Mouse (Mus musculus) c-Kit-negative CD71-positive TER-119-positive erythroid progenitor cells, embryonic 14.5 days (primary cell): ENCODE measurements around the gene Casr.

Experiments
- DNase-seq: peaks from one replicate; pipeline ENCODE4 v3.0.0-alpha.2; 2013; ENCODE audit warnings: low read depth, low spot score

Gene Casr

GRCm38 (mm10) chr16:36523095-36523494, 38.8 kb downstream of the Casr start:
- DNase-seq: no peak

- no peak for DNase-seq
Measured at GRCm38 (mm10) chr16:36516355-36516754, 45.6 kb downstream of the Casr start.

GRCm38 (mm10) chr16:36507300-36507699, 54.6 kb downstream of the Casr start:
- DNase-seq: no peak

DNA sequence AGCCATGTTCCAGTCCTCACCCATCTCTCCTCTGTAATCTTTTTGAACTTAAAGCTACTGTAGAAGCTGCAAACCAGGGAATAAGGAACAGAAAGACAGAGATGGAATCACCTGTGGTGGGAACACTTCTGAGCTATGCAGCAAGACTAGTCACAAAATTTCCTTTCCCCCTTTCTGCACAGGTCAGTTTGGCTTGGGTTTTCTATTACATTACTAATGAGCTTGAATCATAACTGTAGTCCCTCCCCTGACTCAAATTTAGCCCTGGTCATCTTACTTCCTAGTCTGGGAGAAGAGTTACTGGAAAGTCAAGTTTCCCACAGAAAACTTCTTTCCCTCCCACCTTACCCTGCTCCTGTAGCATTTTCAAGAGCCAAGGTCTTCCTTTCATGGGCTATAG, 55.1 kb downstream of the Casr start:
- DNase-seq: no peak

DNA sequence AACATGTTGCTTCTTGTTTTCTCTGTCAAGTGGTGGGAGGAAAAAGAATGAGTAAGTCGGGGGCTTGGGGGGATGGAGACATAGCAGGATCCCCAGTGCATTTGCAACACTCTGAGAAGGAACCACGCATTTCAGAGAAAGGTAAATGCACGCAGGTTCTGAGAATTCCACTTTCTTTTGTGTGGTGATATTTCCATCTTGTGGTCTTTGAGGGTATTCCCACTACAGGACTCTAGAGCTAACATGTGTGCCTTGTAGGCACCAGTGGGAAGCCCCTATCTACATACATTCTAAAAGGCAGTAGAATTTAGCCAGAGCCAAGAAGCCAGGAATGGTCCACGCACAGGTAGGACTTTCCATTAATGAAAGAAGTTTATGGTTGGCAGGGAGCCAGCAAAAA, 56.0 kb downstream of the Casr start:
- DNase-seq: no peak

DNA sequence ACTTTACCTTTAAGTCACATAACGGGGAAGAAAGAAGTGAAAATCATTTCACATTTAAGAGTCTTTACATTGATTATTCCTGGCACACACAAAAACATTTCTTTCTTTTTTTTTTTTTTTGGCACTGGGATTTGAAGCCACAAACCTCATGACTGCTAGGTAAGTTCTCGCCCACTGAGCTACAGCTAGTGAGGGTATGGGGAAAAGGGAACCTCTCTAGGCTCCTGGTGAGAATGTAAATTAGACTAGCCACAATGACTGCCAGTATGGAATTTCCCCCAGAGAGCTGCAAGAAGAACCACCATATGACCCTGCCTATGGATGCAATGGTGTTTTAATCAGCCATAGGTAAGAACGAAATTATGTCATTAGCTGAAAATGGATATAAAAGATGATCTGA, 56.8 kb downstream of the Casr start:
- DNase-seq: no peak

GRCm38 (mm10) chr16:36502286-36502685, 59.7 kb downstream of the Casr start:
- no peak for DNase-seq

DNA sequence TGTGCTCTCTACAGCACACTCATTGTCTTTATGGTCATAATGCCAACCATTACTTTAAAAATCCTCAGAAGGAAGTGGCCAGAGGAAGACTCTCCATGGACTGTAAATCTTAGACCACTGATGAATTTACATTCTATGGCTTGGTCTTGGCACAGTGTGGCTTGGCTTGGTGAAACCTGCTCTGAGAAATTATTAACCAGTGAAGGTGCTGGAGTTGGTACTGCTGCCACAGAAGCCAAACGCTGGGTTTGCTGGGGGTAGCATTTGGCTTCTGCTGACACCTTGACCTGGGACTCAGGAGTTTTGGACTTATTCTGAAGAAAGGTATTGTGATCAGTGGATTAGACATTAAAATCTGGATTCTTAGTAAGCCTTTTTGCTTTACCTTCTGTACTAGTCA, 69.5 kb downstream of the Casr start:
- no peak for DNase-seq

GRCm38 (mm10) chr16:36476866-36477265, 85.1 kb downstream of the Casr start:
- DNase-seq: no peak

DNA sequence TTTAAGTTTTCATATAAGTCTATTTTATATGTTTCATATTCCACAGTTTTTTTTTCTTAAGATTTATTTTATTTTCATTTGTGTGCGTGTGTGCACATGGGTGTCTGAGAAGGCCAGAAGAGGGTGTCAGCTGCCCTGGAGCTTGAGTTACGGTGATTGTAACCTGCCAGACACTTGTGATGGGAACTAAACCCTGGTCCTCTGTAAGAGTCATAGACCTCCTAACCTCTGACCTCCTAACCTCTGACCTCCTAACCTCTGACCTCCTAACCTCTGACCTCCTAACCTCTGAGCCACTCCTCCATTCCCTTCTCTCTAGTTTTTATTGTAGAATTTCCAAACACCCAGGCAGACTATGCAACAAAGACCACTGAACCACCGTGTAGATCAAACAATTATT, 86.4 kb downstream of the Casr start:
- no peak for DNase-seq

- DNase-seq: no peak
Measured at GRCm38 (mm10) chr16:36474849-36475248, 87.1 kb downstream of the Casr start.

- DNase-seq: no peak
Measured at GRCm38 (mm10) chr16:36473217-36474216, 88.4 kb downstream of the Casr start.

GRCm38 (mm10) chr16:36471066-36471633, 90.8 kb downstream of the Casr start:
- DNase-seq: no peak

- DNase-seq: peak; percentile 11
Measured at GRCm38 (mm10) chr16:36469955-36470478, 91.9 kb downstream of the Casr start.

GRCm38 (mm10) chr16:36469367-36469766, 92.6 kb downstream of the Casr start:
- DNase-seq: no peak

DNA sequence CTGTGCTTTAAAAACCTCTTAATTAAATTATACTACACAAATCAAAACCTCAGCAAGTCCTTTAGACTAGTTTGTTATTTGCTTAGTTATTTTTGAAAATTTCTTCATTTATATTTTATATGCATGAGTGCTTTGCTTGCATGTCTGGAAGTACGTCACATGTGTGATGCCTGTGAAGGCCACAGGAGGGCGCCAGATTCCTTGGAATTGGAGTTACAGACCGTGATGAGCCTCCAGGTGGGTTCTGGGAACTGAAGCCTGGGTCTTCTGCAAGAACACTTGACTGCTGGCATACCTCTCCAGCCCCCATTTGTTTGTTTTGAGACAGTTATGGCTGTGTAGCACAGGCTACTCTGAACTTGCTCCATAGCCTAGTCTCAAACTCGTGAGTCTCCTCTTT, 93.1 kb downstream of the Casr start:
- peak; percentile 8 for DNase-seq

DNA sequence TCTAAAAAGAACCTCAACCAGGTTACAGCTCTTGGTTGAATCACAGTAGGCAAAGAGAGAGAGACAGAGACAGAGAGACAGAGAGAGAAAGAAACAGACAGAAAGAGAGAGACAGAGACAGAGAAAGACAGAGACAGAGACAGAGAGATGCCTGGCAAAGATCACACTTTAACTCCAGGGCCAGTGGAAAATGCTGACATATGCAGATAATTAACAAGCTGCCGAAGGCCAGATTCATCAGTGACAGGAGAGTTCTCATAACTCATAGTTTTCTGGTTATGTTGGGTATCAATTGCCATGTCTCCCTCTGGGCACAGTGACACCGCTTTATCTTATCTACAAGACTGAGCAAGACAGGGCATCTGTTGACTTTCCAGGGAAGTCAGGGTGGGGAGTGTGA, 94.0 kb downstream of the Casr start:
- DNase-seq: no peak

DNA sequence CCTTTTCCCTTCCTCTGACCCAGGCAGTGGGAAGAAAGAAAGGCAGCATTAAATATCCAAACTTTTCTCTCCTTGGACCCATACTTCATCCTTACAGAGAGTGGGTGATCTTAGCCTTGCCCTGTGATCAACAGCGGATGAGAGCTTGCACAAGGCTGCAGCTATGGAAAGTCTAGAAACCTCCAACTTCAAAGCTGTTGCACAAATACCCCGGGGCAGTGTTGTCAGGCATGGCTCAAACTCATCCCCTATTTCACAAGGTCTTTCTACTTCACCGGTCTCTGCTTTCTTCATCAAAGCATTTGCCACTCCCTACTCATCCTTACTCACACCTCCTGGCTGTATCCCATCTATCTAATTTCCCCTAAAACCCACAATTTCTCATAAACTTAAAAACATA, 96.5 kb downstream of the Casr start:
- DNase-seq: no peak

GRCm38 (mm10) chr16:36464076-36464475, 97.9 kb downstream of the Casr start:
- DNase-seq: no peak

DNA sequence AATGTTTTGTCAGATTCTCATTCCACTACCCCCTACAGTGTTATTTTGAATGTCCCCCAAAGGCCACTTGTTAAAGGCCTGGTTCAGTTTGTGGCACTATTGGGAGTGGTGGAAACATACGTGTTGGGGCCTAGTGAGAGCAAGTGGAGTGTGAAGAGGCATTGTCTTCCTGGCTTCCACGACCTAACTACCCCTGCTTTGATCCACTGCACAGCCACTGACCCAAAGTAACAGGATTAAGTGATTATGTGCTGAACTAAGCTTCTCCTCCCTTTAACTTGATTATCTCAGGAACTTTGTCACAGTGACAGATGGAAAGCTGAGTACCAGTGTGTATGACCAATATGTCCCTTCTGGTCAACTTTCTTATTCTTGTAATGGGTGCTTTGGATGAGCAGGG, 101.5 kb downstream of the Casr start:
- DNase-seq: no peak

DNA sequence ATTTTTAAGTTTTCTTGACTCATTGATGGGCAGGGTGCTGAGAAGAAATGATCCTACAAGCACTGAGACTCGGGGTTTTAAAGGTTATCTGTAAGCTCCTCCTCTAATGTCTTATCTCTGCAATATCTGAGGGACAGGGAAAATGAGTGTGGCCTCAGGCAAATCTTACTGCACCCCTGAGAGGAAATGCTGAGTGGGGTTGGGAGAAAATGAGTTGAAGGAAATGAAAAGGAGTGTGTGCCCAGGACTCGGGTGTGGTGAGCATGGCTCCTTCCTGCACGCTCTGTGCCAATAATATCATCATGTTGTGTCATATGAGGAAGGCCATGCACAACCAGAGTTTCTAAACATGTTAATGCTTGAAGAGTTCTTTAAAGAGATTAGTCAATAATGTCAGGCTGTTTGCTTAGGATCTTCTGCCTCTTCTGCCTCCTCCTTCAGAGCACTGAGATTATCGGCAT, 106.6 kb downstream of the Casr start, which contains the start of gene Stfa3:
TSS of gene Stfa3 (minus strand) at position 51 of the 461 bp plus-strand sequence.
- DNase-seq: no peak
